Mouse (Mus musculus): ENCODE data around the gene Scml4.

Gene Scml4

DNA sequence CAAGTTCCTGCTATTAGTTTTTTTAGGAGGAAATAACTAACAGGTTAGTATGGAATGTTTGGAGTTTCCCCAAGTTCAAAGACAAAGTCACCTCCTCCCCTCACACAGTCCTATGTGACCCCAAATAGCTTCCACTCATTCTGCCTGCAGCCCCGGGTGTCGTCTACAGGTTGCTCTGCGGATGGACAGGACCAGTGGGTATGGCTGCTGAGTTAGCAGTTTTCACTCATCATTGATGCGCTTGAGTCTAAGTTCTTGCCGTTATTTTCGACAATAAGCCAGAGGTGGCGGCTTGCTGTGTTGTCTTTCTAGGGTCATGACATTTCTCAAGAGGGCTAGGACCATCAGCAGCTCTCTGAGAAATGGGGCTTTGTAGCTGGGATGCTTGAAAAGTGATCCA lies 1.3 kb downstream of the Scml4 start:
- no peak for DNase-seq (ENCODE audit: extremely low read depth, insufficient read length, low spot score)

DNA sequence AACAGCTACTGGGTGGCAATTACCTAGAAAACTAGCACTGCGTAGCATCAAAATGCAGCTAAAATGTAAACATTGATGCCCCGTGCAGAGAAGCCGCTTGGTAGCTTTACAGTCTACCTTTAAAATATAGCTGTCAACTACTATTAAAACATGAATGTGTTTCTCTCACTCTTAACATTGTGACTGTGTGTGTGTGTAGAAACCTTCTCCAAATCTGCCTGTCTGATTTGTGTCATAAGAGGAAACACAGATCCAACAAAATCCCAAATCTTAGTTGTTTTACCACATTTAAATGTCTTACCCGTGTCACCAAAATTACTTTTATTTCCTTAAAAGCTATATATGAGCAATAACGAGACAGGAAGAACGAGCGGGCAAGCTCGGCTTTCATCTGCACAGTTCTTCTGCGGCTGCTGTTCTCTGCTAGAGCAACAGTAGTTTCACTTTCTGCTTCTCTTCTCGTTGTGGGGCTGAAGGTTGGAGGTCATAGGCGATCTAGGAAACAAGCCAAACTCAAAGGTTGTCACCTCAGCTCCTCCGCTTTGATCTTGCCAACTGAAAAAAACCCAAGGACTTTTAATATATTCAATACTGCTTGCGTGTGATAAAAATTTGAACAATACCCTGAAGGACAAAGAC lies 2.1 kb downstream of the Scml4 start:
- no peak for DNase-seq (ENCODE audit: extremely low read depth, insufficient read length, low spot score)

DNA sequence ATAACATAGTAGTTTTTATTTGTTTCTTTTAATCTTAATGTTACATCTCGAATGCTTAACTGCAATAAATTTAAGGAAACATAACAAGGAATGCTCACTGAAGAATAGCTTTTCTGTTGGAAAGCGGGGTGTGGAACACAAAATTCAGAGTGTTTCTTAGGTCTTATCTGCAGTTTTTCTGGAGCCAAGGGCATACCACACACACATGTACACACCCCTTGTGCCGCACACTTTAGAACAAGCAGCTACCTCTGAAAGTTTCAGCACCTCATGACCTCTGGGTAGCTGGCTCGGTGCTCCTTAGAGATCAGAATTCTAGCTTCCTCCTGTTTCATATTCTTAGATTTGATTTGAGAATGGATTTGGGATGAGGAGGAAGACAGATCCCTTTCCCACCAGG lies 2.6 kb downstream of the Scml4 start:
- DNase-seq (ENCODE audit: extremely low read depth, insufficient read length, low spot score) = no peak

DNA sequence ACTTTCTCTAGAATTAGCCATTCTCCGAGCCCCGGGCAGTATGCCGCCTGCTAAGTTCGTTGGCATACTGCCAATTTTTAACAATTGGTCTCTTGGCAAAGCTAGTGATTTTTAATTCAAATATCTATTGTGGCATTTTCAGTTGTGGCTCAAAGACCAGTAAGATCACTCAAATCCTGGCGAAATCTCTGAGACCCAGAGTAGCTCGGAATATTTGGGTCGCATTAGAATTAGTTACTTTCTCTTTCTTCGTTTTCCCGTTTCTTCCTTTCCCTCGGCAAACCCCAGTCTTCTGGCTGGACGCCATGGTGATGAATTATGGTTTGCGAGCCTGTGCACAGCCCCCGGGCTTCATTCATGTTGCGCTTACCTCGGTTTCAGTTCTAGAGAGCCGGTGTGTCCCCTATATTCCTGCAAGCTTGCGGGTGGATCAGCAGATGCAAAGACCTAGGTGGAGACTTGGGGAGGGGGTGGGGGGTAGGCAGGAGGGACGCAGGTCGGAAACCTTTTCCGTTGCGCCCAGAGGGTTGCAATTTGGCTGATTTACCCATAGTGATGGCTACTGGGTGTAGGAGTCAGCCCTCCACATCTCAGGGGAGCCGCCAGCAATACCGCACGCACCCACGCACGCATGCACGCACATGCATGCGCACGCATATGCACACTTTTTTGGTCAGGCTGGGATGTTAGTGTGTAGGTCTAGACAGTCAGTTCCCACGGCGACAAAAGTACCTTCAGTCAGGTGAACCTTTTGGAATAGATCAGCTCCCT lies 3.6 kb downstream of the Scml4 start:
- peak; percentile 27 for DNase-seq (ENCODE audit: extremely low read depth, insufficient read length, low spot score)

DNA sequence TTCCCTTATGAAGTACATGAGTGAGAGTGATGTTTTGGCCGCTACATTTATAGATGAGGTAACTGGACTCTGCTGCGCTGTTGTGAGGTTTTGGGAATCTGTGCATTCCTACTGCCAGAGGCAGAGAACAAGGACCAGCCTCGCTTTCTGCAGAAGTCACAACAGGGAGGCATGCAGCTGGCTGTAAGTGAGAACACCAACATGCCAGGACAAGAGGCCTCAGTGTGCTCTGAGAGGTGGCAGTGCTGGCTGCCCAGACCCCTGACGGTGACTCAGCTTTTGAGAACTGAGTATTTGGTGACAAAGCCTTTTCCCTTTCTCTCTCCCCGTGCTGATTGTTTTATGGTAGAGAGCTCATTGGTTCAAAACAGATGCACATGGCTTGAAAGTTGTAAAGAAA lies 4.5 kb downstream of the Scml4 start:
- no peak for DNase-seq (ENCODE audit: extremely low read depth, insufficient read length, low spot score)

DNA sequence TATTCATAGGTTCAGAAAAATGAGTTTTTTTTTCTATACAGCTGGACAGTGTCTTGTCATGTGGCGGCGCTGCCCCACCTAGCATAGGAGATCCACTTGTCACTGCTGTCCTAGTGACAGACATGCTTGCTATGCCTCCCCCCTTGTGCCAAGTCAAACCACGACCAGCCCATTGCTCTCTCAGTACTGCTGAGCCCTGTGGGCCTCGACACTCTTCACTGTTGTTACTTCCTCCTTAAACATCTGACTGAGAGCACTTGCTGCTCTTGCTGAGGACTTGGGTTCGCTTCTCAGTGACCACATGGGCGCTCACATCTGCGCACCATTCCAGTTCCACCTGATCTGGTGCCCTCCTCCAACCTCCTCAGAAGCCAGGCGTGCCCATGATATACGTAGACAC lies 8.2 kb downstream of the Scml4 start:
- no peak for DNase-seq (ENCODE audit: extremely low read depth, insufficient read length, low spot score)

DNA sequence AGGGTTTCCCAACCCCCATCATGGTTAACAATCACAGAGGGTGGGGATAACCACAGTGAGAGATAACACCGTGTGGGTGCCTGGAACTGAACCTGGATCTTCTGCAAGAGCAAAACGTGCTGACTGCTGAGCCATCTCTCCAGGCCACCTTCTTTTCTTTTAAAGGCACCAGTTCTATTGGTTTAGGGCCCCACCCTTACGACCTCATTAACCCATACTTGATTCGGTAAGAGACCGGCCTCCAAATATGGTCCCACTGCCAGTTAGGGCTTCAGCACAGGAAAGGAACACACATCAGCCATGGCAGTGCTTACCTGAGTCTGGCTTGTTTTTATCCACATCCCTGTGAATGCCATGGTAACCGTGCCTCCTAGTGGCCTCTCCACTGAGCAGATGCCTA lies 9.3 kb downstream of the Scml4 start:
- DNase-seq (ENCODE audit: extremely low read depth, insufficient read length, low spot score) = no peak

DNA sequence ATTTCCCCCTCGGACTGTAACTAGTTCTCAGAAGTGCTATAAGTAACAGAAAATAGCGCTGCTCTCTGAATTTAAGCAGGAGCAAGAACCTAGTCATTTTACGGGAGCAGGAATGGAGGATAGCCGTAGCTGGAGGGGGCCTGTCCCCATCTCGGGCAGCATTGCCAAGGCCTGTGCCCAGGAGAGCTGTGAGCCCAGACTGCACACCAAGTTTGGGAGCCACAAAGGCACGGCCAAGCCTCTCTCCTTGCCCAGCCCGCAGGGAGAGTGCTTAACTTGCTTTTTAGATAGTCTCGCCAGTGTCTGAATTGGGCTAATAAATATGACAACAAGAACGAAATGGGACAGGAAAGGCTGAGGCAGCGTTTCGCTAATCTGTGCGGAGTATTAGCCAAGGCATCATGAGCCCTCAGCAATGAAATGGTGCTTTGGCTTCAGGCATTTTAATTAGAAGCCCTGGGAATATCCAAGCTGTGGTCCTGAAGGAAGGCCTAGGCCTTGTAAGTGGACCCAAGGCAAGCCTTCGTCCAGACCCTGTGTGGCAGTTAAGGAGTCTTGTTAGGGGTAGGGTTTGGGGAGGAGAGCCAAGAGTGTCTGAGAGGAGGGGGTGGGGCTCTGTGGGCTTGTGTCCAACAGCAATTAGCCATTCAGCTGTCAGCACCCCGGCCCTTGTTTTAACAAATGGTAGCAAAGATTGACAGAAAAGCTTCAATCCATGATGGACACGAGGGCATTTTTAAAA lies 12.3 kb downstream of the Scml4 start:
- no peak for DNase-seq (ENCODE audit: extremely low read depth, insufficient read length, low spot score)

DNA sequence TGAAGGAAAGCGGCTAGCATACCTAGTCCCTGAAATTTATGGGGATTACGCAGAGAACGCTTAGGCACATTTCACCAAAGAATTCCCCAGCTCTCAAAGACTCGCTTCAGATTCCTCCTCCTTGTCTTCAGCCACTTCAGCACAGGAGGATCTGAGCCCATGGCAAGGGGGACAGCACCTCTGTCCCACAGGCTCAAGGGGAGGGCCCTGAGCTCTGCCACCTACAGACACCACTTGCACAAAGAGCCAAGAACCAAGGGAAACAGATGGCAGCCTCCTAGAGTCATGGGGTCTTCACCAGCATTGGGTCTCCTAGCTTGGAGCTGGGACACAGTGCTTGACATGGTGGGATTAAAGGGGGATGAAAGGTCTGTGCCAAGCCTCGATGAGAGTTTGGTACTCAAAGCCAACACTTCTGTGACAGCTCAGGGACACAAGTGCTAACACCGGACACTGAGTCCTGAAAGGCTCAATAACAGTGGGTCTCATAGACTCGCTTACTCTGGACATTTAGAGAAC lies 13.0 kb downstream of the Scml4 start:
- DNase-seq (ENCODE audit: extremely low read depth, insufficient read length, low spot score) = no peak

DNA sequence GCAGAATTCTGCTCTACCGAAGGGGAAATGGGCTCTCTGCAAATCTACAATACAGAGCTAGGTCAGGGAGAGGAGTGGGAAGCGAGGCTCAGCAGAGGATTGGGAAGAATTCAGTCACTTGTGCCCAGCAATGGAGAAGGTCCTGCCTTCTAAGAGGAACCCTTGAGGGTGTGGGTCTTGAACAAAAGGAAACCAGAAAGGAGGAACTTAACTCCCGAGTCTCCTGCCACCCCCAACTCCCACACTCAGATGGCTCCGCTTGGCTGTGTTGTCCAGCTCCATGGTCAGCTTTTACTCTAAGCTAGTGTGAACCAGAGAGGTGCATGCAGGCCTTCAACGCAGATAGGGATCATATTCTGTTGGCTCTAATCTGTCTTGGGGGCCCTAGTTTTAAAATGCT lies 16.0 kb downstream of the Scml4 start:
- no peak for DNase-seq (ENCODE audit: extremely low read depth, insufficient read length, low spot score)

DNA sequence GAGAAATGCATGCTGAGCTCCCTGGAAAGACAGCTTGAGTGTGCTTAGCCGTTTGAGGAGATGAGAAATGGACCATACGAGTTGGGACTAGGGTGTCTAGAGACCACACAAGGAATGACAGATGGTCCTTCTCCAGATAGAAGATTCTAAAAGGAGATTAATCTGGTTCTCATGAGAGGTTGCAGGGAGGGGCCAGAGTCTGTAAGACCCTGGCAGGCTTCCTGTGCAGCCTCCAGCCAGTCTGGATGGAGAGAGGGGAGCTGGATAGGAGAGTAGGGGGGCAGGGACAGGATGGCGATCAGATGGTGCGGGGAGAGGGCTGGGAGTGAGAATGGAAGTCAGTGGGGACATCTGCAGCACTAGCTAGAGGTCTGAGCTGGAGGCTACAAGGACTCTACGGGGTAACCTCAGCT lies 19.1 kb downstream of the Scml4 start:
- no peak for DNase-seq (ENCODE audit: extremely low read depth, insufficient read length, low spot score)

DNA sequence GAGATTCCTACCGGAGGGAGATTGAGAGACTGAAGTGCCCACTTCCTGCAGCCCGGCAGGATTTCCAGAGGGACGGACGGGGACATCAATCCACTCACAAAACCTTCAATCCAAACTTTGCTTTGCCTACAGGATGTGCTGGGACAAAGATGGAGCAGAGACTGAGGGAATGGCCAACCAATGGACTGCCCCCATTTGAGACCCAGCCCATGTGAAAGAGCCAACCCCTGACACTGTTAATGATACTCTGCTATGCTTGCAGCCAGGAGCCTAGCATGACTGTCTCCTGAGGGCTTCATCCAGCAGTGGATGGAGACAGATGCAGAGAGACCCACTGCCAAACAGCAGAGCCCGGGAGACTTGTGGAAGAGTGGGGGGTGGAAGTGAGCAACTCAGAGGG lies 19.5 kb downstream of the Scml4 start:
- no peak for DNase-seq (ENCODE audit: extremely low read depth, insufficient read length, low spot score)

DNA sequence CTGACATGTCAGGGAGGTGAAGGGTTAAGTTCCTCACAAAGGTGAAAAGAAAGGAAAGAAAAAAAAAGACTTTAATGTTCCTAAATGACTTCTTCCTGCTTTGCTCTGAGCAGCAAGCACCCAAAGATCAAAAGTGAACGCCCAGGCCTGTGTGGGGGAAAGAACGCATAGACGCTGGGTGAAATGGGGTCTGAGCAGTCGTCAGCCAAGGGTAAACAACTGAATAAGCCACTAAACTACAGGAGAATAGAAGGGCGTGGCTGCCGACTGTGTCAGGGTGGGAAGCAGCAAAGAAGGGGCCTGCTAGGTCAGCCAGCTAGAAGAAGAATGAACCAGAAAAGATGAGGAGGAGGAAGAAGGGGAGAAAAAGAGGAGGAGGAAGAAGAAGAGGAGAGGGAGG lies 26.9 kb downstream of the Scml4 start:
- DNase-seq (ENCODE audit: extremely low read depth, insufficient read length, low spot score) = no peak

DNA sequence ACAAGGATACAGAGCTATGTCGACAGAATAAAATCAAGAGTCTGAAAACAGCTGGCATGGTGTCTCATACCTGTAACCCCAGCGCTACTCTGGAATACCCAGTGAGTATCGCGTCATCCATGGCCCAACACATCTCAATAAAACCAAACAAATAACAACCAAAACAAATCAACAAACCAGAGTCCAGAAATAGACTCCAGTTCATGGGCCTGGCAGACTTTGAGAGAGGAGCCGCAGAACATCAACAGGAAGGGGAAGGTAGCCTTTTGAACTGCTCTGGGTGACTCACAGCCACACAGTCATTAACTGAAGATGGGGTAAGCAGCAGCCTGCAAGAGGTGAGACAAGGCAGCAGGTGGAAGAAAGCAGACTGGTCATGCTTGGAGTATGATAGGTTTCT lies 28.1 kb downstream of the Scml4 start:
- DNase-seq (ENCODE audit: extremely low read depth, insufficient read length, low spot score) = no peak

DNA sequence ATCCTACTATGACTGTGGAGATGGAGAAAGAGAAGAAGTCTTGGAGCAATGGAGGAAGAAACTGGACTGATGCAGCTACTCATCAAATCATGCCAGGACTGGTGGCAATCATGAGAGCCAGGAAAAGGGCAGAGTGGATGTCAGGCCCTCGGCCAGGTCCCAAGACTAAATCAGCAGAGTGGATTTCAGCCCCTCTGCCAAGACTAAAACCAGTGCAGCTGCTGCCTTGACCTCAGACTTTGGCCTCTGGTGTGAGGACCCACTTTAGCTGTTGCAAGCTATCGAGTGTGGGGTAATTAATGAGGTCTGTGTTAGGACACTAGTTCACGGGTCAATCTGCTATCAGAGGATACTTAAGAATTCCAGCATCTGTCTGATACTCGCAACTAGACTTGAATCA lies 30.2 kb downstream of the Scml4 start:
- DNase-seq (ENCODE audit: extremely low read depth, insufficient read length, low spot score) = no peak

DNA sequence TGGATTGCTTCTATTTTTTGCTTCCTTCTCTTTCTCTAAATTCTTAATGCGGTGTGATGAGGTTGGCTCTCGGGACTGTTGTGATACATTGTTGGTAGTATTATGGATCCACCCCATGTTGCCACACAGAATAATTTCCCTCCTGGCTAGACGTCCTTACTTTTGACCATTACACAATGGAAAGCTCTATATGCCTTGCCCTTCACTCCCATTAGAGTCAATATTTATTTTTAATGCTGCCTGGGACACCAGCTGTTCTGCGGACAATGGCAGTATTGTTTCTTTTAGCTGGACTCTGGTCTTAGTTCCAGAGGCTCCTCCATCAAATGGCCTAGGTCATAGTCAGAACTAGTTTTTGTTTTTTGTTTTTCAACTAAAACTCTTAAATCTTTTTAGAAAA lies 32.1 kb downstream of the Scml4 start:
- DNase-seq (ENCODE audit: extremely low read depth, insufficient read length, low spot score) = no peak

DNA sequence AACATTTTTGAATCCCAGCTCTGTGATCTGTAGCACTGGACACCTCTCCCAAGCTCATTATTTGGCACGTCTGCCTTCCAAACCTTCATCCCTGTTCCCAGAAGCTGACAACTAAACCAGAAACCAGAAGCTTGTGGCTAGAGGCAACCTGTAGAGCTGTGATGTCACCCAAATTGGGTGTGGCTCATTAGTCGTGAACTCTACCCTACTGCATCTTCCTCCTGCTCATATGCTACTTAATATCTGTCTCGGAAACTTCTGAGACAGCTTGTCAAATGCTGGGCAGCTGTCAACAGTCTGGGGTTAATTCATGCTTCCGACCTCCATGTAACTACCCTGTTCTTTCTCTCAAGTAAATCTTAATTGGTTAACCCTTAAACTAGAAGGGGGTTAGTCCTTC lies 32.8 kb downstream of the Scml4 start:
- no peak for DNase-seq (ENCODE audit: extremely low read depth, insufficient read length, low spot score)

DNA sequence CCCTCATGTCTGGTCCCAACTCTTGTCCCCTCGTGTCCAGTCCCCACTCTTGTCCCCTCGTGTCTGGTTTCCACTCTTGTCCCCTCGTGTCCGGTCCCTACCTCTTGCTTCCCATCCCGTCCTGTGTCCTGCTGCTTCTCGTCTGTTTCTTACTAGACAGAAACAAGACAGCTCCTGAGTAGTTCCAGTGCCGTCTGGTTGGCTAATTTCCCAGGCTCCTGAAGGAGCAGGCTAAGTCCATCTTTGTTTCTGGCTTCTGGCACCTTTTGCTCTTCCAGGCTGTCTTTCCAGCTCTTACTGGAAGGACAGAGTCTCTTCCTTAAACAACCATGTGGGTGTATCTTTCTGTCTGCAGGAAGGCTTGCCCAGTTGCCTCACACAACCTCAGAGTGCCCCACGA lies 33.7 kb downstream of the Scml4 start:
- DNase-seq (ENCODE audit: extremely low read depth, insufficient read length, low spot score) = no peak

DNA sequence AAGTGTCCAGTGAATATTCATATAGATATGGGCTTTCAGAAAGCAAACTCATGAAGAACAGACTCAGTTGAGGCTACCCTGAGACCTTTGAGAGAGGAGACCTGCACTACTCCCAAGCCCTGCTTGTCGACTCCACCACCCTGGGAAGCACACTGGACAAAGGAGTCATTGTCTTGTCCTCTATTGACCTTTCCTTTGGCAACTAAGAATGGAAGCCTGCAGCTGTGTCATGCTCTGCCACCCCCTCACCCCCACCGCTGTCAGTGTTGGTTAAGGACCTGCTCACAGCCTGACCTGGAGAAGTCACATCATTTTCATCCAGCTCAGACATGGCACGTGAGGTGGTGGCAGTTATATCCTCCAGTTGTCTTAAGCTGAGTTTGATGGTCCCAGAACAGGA lies 34.1 kb downstream of the Scml4 start:
- DNase-seq (ENCODE audit: extremely low read depth, insufficient read length, low spot score) = no peak

DNA sequence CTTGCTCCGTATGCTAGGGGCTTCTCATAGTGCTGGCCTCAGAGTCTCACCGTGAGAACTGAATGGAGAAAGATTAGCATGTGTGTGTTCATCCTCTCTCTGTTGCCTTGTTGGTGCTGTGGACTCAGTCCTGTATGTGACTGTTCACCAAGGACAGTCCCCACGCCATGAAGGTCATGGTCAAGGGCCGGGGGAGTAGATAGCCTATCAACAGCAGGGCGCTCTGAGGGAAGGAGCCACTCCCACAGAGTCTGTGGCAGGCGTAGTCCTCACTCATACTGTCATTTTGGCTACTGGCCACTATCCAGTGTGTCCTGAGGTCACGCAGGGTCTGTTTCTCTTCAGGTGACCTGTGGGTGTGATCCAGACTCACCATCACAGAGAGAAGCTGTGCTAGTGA lies 34.5 kb downstream of the Scml4 start:
- DNase-seq (ENCODE audit: extremely low read depth, insufficient read length, low spot score) = no peak

DNA sequence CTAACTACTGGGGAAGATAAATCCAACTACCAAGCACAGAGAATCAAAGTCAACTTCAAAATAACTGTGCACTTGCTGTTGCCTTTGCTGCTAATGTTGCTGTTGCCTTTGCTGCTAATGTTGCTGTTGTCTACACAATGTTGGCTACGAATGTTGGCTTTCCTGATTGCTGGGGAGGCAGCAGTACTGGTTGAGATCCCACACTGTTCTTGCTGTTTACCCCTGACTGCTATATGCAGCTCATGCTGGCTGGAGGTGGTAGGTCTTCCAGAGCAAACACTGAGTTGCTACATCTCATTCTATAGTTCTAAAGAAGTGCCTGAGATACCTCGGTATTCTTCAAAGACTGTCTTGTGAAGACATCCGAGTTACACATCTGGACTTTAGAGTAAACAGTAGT lies 36.5 kb downstream of the Scml4 start:
- no peak for DNase-seq (ENCODE audit: extremely low read depth, insufficient read length, low spot score)

DNA sequence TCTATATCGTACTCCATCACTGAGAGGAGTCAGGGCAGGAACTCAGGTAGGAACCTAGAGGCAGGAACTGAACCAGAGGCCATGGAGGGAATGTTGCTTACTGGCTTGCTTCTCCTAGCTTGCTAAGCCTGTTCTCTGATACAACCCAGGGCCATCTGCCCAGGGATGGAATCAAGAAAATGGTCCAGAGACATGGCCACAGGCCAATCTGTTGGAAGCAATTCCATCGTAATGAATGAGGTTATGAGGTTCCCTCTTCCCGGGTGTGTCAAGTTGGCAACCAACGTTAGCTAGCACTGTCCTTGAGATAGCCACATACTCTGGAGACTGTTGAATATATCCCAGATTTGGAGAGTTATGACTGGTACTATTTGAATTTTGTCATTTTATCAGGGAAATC lies 37.0 kb downstream of the Scml4 start:
- DNase-seq (ENCODE audit: extremely low read depth, insufficient read length, low spot score) = no peak
